Mouse (Mus musculus) limb, embryonic 14.5 days (tissue): ENCODE results near the gene Cadm3. TPM values are rescaled to one million over a fixed set of nuclear protein-coding genes. Genes with fewer than 3 reads are reported as not detected.

ENCODE experiments used
- ATAC-seq: fragments of 200-750 bp; cut with Nextera tagmentation; 2 replicates; pipeline ENCODE4 v1.8.0; 2017; ENCODE audit warnings: low read depth, moderate number of reproducible peaks, moderate TSS enrichment; ENCODE audit not compliant: low FRiP score
- DNase-seq: peaks from one replicate; pipeline ENCODE4 v3.0.0-alpha.2; 2015; ENCODE audit warnings: low spot score
- H3K27ac ChIP-seq: fragments of 300-500 bp; sonication (generic); replicated peaks from 2 replicates; pipeline ENCODE4 v1.5.1; 2014; ENCODE audit warnings: low read depth, mild to moderate bottlenecking, low read length, moderate library complexity, mixed read lengths
- H3K27me3 ChIP-seq: fragments of 300-500 bp; sonication (generic); 2 replicates; pipeline ENCODE4 v1.6.1; 2014; ENCODE audit warnings: low read length, mixed read lengths; ENCODE audit not compliant: control insufficient read depth, insufficient read depth
- H3K36me3 ChIP-seq: fragments of 300-500 bp; sonication (generic); 2 replicates; pipeline ENCODE4 v1.6.1; 2014; ENCODE audit warnings: mild to moderate bottlenecking, low read length, moderate library complexity, mixed read lengths; ENCODE audit not compliant: control insufficient read depth, insufficient read depth
- H3K4me1 ChIP-seq: fragments of 300-500 bp; sonication (generic); 2 replicates; pipeline ENCODE4 v1.6.1; 2014; ENCODE audit warnings: antibody characterized with exemption, low read length, mixed read lengths; ENCODE audit not compliant: control insufficient read depth, insufficient read depth
- H3K4me2 ChIP-seq: fragments of 300-500 bp; sonication (generic); replicated peaks from 2 replicates; pipeline ENCODE4 v1.6.1; 2014; ENCODE audit warnings: low read depth, mild to moderate bottlenecking, low read length, moderate library complexity; ENCODE audit not compliant: severe bottlenecking
- H3K4me3 ChIP-seq: fragments of 300-500 bp; sonication (generic); replicated peaks from 2 replicates; pipeline ENCODE4 v1.5.1; 2014; ENCODE audit warnings: low read length
- H3K9ac ChIP-seq: fragments of 300-500 bp; sonication (generic); 2 replicates; pipeline ENCODE4 v1.6.1; 2014; ENCODE audit warnings: mild to moderate bottlenecking, low read depth, low read length, moderate library complexity; ENCODE audit not compliant: severe bottlenecking
- H3K9me3 ChIP-seq: fragments of 300-500 bp; sonication (generic); 2 replicates; pipeline ENCODE4 v1.6.1; 2016; ENCODE audit warnings: low read length; ENCODE audit not compliant: control insufficient read depth
- POLR2A ChIP-seq: fragments of 200-500 bp; IDR thresholded peaks from 2 replicates; pipeline ENCODE4 v1.8.0; 2012; ENCODE audit warnings: inconsistent platforms, mild to moderate bottlenecking, moderate library complexity, borderline replicate concordance; ENCODE audit not compliant: insufficient read depth, insufficient read length; ENCODE audit errors: extremely low read depth
- WGBS: fragments of 180-500 bp; shearing (Covaris S2); extraction: QIAGEN DNeasy Blood & Tissue Kit; methylation state at CpG from one replicate; pipeline ENCODE4 v1.1.7; 2014; 5-methylcytosine and 5-hydroxymethylcytosine counted together
- polyA plus RNA-seq, 2 experiments: library from polyadenylated mRNA; depleted of rRNA in 1 of 2; stranded (reverse) in 1 of 2; unstranded in 1 of 2; fragments of >200 nt; fragmentation: Nextera tagmentation in 1 of 2; extraction: Ambion mirVana in 1 of 2; gene quantifications; 2 replicates each; pipeline versions ENCODE4 v1.2.1 to v1.2.3; 2012 to 2014

The Cadm3 gene
- polyA plus RNA-seq, 2 experiments = 2.2 to 6.1 TPM

DNA sequence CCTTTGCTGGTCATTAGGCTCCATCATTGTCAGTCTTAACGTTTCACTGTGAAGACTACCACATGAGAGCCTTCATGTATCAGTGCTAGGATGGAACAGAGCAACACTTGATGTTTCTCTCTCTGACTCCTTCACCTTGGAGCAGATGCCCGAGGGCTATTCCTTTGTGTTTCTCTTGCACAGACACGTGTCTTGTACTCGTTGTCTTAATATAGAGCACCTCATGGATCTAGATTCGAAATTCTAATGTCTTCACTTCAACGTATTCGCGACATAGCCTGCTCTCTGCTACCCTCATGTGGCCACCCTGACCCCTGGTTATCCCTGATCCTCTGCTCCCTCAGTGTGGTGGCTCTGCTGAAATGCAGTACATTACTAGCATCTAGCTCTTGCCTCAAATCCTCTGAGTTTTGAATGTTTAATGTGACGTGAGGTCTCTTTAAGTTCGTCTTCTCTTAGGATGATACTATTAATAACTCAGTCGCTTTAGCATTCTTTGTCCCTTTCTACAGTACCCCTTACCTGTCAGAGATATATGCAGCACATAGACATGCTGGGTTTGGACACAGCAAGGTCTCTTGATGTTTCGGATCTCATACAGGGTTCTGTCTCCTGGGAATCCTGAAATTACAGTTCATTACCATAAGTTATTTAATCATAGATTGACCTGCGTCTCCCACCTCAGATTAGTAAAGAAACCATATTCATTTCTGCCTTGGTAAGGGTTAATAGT, 10.1 kb upstream of the Cadm3 start:
- Histone ChIP-seq H3K4me2 (no peak overlapping the region), H3K27ac (no peak overlapping the region), H3K4me1 (no peaks in the 10 kb centered on the region), H3K36me3 (no peaks in the 10 kb centered on the region), H3K9me3 (no peaks in the 10 kb centered on the region), H3K27me3 (no peaks in the 10 kb centered on the region), H3K9ac (no peak overlapping the region), H3K4me3 (no peak overlapping the region)
- DNase-seq (peak; percentile 39), ATAC-seq (no peak)
- no peak for TF ChIP-seq POLR2A
- 30% methylated on average over 13 of the region's 13 CpGs for WGBS

DNA sequence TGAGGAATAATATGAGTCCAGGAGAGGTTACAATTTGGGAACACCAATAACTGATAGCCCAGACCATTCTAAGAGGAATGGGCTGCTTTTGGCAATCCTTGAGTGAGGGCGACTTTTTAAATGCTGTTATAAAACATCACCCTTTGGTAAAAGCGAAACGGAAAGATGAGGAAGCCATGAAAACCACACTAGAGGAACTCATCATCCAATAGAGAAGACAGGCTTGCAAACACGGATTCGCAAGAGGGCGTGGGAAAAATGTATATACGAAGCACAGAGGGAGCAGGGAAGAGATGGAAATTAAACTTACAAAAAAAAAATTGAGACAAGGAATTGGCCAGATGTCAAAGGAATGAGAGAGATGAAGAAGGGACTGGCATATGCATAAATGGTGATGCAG, 6.5 kb upstream of the Cadm3 start:
- no peak overlapping the region for H3K27ac ChIP-seq
- ATAC-seq = no peak
- H3K9ac ChIP-seq = no peak overlapping the region
- 87% methylated on average over 7 of the region's 7 CpGs for WGBS
- peaks cover 10% of the 10 kb centered on the region for H3K27me3 ChIP-seq
- no peak overlapping the region for H3K4me2 ChIP-seq
- H3K9me3 ChIP-seq = no peaks in the 10 kb centered on the region
- H3K36me3 ChIP-seq = no peaks in the 10 kb centered on the region
- no peak for DNase-seq
- no peaks in the 10 kb centered on the region for H3K4me1 ChIP-seq
- TF ChIP-seq POLR2A = no peak
- H3K4me3 ChIP-seq = no peak overlapping the region

DNA sequence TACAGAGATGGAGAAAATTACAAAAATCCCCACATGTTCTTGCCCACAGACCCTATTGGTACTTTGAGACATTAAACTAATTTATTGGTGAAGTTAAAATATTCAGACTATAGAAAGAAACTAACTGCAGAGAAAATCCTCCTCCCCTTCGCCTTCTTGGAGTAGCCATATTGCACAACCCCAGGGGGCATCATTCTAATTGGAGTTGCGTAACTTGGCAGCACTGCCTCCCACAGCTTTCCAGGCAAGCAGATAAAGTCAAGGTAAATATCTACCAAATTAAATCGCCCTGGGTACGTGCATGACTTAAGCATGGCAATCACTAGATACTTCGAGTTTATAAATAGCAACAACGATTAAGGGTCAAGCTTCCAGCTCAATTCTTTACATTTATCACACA, 4.1 kb upstream of the Cadm3 start:
- H3K36me3 ChIP-seq = no peaks in the 10 kb centered on the region
- H3K27ac ChIP-seq = no peak overlapping the region
- ATAC-seq = no peak
- H3K4me2 ChIP-seq = no peak overlapping the region
- no peak overlapping the region for H3K9ac ChIP-seq
- no peak overlapping the region for H3K4me3 ChIP-seq
- peaks cover 26% of the 10 kb centered on the region for H3K27me3 ChIP-seq
- no peak for DNase-seq
- H3K4me1 ChIP-seq = peaks cover 13% of the 10 kb centered on the region
- no peaks in the 10 kb centered on the region for H3K9me3 ChIP-seq
- TF ChIP-seq POLR2A = no peak
- WGBS = 75% methylated on average over 6 of the region's 6 CpGs

DNA sequence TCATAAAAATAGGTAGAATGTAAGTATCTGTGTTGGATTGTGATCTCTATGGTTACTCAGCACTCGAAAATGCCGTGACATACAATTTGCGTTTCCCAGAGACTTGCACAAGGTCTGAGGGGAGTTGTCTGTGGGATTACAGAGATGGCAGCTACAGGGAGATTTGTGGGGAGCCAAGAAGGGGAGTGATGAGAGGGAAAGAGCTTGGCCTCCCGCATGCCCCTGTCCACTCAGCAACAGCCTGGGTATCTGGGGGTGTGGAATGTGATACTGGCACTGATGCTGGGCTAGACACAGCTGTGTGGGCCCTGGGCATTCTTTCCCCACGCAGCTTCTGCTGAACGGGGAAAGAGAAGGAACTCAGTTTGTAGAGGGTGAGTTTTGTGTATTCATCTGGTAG, 3.0 kb upstream of the Cadm3 start:
- Histone ChIP-seq H3K36me3 (no peaks in the 10 kb centered on the region), H3K4me3 (no peak overlapping the region), H3K4me2 (no peak overlapping the region), H3K4me1 (peaks cover 13% of the 10 kb centered on the region), H3K27me3 (peaks cover 37% of the 10 kb centered on the region), H3K9me3 (no peaks in the 10 kb centered on the region), H3K27ac (no peak overlapping the region), H3K9ac (no peak overlapping the region)
- no peak for TF ChIP-seq POLR2A
- DNase-seq = no peak
- no peak for ATAC-seq
- 68% methylated on average over 6 of the region's 6 CpGs for WGBS

DNA sequence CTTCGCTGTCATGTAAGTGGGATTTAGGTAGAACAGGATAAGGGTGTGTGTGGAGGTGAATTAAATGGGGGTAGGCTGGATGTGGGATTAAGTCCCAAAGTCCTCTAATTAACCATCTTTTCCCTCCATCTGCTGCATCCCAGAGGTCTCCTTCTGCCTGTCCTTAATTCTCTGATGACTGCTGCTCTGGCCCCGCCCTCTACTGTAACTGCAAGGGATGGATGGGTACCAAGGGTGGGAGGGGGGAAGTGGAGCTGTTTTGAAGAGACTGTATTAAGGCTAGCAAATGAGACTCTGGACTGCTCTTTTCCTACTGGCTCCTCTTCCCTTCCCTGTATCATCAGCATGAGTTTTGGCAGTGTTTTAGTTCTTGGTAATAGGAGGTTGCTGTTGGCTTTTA, 2.1 kb upstream of the Cadm3 start:
- TF ChIP-seq POLR2A = no peak
- 62% methylated on average over 2 of the region's 2 CpGs for WGBS
- Histone ChIP-seq H3K4me1 (peaks cover 13% of the 10 kb centered on the region), H3K36me3 (no peaks in the 10 kb centered on the region), H3K27me3 (peaks cover 39% of the 10 kb centered on the region), H3K9ac (no peak overlapping the region), H3K4me3 (no peak overlapping the region), H3K9me3 (no peaks in the 10 kb centered on the region), H3K27ac (no peak overlapping the region), H3K4me2 (no peak overlapping the region)
- ATAC-seq (no peak), DNase-seq (no peak)
